Mouse (Mus musculus) gastrocnemius, adult 18-20 months (tissue): ENCODE results near the gene Dbx1. TPM values are rescaled to one million over a fixed set of nuclear protein-coding genes. Genes with fewer than 3 reads are reported as not detected.

ENCODE experiments used
- DNase-seq: peaks from one replicate; pipeline ENCODE4 v3.0.0; 2021; ENCODE audit warnings: low spot score
- long read RNA-seq, 2 experiments: library from polyadenylated mRNA; stranded (forward); transcript quantifications; one replicate each; pipeline ENCODE4 v2.0.0; 2021
- total RNA-seq, 2 experiments: library from RNA; stranded (reverse); gene quantifications; 2 replicates each; pipeline ENCODE4 v1.2.3; 2021

Dbx1 gene
- not detected for total RNA-seq
- long read RNA-seq, experiment 1, result 0 reads
- long read RNA-seq, experiment 2, result 0 reads

DNA sequence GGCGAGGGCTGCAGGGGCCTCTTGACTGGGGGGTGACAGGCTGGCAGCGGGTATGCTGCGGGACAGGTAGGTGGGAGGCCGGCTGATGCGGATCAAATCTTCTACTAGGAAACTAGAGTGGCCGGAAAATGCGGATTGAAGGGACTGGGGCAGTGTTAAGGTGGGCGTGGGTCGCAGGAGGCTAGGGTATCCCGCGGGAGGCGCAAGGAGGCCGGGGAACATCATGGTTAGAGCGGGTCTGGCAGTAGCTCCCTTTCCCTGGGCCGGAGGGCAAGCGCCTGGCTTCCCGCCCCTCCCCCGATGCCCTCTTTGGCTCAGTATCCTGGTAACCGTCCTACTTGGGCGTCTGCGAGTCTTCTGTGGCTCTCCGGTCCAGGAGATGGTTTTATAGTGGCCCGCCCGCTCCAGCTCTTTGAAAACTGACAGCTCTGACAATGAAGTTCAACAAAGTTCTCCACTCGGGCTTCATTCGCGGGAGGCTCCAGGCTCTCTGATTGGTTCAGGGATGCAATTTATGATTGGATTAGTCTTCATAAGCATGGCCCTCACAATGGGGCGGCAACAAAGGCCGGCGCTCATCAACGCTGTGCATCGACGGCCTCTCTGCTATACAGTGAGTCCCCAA lies at the start of gene Dbx1:
TSS of gene Dbx1 (minus strand) at position 359 of the 625 bp plus-strand sequence.
- no peak for DNase-seq

GRCm38 (mm10) chr7:49678826-49679377 lies 42.3 kb upstream of the Dbx1 start:
- DNase-seq, result no peak

DNA sequence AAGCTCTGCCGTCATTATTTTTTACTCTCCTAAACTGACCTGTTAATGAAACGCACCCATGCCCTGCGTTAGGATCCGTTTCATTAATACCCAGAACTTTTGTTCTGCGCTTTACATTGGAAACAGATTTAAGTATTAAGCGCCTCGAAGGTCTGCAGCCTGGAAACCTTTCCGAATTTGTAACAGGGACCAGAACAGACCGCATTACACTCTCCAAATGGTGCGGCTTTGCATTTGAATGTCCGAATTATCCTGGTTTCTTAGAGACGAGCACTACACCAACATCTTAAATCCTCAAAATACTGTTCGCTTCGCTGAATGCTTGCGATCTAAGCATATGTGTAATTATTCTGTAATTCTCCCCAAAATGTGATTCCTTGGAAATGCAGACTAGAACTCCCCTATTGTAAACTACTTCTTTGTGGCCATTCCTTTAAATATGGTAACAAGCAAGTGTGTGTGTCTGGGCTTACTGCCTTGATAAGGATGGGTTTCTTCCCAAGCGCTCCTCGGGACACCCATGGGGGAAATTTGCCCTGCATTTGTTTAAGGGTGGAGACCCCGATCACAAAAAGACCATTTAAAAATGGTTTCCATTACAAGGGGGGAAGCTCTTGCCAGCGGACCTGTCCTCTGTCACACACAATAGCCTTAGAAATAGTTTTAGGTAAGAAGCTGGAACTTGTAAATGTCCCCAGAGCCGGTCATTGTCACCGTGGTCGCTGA lies 41.6 kb upstream of the Dbx1 start:
- no peak for DNase-seq

- no peak for DNase-seq
These were observed 40.5 kb upstream of the Dbx1 start for GRCm38 (mm10) chr7:49677166-49677565.

DNA sequence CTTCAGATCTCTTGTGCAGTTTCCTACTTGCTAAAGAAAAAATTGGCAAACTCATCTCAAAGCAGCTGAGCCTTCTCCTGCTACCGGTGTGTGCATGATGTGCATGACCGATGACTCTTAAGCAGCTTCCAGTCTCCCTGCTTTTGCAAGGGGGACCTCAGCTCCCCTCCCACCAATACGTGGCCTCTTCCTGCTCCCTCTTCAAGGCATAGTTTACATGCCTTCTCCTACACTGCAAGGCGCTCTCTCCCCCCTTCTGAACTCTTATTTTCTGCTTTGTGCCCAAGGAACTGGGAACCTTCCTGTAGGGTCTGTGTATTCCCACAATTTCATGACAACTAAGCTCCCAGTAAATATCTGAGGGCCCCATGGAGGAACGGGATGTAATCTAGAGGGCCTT lies 40.0 kb upstream of the Dbx1 start:
- no peak for DNase-seq

- no peak for DNase-seq
These were observed 31.7 kb upstream of the Dbx1 start for GRCm38 (mm10) chr7:49668260-49668857.

GRCm38 (mm10) chr7:49663575-49663974 lies 26.9 kb upstream of the Dbx1 start:
- DNase-seq, result no peak

DNA sequence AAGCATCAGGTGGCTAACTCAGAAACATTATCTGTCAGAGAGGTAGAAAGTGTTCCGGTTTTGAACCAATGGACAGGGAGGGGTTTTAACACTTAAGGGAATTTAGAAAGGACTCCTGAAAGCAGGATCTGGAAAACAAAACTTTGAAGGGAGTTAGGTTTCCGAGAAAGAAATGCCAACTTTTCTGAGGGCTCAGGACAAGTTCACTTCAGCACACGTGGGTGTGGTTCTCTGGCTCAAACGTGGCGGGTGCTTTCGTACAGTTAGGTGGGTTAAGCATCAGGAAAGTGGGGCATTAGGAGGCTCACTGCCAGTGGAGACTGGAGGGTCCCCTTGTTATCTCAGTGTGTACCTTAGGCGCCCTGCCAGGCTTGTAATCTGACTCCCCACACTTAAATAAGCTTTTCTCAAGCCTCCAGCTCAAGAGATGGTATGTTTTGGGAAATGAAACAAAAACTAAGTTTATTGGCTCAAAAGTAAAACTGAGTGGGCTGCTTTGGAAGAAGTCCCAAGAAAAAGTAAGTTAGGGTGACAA lies 25.9 kb upstream of the Dbx1 start:
- no peak for DNase-seq

- DNase-seq, result no peak
These were observed 25.3 kb upstream of the Dbx1 start for GRCm38 (mm10) chr7:49661811-49662491.

- DNase-seq, result no peak
These were observed 4.2 kb upstream of the Dbx1 start for GRCm38 (mm10) chr7:49640709-49641305.

GRCm38 (mm10) chr7:49639864-49640708 lies 3.4 kb upstream of the Dbx1 start:
- DNase-seq, result no peak

DNA sequence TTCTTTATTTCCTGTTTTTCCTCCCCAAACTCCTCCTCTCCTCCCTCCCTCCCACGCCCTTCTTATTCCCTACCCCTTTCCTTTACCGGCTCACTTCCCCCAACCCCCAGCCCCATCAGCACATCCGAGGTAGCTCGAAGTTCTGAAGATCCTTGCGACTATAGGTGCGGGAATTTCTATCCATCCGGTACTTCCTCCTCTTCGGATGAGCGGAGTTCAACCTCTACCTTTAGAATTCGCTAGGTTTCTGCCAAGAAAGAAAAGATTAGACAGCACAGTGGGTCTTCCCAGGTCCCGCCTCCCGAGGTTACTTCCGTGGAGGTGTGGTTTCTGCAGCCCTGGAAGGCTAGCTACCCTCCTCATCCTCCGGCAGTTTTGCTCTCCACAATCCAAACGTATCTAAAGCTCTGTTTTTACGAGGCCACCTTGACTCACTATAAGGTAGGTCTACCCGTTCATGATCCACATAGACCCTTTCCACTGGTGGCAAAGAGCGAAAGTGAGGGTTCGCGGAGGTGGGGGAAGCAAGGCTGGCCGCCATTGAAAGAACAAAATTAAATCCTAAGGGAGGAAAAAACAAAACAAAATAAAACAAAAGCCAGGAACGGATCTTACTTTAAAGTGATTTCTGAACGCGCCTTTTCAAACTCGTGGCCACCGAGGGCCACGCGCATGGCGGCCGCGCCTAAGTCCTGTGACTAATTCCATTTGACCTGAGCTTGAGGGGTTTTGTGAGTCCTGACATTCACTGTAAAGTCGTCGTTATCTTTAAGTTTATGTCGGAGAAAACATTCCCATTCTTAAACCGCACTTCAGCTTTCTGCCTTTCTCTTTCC lies 2.5 kb upstream of the Dbx1 start:
- no peak for DNase-seq

- no peak for DNase-seq
These were observed 1.4 kb upstream of the Dbx1 start for GRCm38 (mm10) chr7:49637851-49638663.

- no peak for DNase-seq
These were observed 632 bp upstream of the Dbx1 start for GRCm38 (mm10) chr7:49637281-49637680.

DNA sequence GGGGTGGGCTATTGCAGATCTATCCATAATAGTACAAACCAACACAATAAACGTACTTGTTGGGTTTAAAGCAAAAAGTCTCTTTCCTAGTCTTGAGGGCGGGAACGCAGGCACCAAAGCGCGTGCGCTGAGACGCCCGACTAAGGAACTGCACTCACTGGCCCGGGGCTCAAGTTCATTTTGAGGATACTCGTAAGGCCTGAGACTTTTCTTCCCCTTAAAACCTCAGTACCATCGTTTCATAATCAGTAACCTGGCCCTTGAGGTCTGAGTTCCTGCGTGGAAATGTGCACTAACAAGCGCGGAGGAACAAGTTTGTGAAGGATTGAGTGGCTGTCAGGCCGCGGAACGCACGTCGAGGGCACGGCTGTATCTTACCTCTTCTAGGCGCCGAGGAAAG lies 678 bp downstream of the Dbx1 start:
- DNase-seq, result no peak

DNA sequence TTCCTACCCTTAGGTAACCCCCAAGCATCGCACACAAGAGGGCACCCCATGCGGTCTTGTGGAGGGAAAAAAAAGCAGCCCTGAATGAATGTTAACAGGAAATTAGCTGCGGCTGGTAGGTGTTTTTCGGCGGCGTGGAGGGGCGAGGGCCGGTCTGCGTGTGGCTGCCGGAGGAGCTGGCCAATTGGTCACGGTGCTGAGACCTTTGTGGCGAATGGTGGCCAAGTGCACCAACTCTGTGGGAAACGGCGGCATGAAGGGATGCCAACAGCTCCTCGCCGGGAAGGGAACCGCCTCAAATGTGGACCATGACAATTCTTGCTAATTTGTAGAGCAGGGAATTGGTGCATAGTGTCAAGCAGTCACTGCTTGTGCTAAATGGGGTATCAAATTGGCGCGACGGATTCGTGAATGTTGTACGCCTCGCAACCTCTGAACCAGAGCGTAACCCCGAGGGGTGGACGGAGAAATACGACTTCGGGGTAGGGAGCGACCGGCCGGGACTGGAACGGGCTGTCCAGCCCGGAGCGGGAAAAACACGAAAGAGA lies 1.5 kb downstream of the Dbx1 start:
- DNase-seq, result no peak

- no peak for DNase-seq
These were observed 2.2 kb downstream of the Dbx1 start for GRCm38 (mm10) chr7:49634291-49635073.
